Mouse (Mus musculus): ENCODE results near the gene Prkce. TPM values are rescaled to one million over a fixed set of nuclear protein-coding genes. Genes with fewer than 3 reads are reported as not detected.

Gene Prkce
- polyA plus RNA-seq, 1 experiment = 21.8 TPM

DNA sequence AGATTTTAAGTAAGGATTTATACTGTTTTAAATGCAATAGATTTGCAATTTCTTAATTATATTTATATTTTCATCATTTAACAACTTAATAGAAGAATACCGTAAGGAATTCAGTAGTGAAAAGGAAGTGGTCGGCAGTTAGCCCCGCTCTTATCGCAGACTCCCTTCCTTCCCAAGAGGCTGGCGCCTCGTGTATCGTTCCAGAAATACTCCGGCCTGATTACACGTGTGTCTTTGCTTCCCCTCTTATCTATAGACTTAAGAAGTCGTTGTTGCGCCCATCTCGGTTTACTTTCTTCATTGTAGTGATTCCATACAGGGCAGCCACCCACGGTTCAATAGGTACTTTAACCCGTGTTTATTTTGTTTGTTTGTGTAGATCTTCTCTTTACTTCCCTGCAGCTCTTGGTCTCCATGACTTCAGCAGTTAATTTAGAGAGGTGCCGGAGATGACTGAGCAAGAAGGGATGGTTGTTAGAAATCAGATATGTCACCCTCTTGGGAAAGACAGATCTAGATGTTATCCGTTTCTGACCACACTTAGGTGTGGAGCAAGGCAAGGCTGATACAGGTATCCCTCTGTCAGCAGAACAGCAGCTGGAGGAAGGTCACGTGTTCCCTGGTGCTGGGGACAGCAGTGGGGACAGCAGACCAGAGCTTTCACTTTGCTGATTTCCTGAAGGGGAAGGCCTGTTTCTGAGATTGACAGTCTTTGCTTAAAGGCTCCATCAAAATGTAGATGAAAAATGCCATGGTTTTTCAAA, 40.7 kb downstream of the Prkce start:
- no peak for TF ChIP-seq POLR2A (IDR thresholded peaks at IDR 0.05; ENCODE audit: borderline replicate concordance, extremely low read depth, insufficient read depth, insufficient read length, poor library complexity, severe bottlenecking)
- TF ChIP-seq CTCF (IDR thresholded peaks at IDR 0.05; ENCODE audit: borderline replicate concordance, extremely low read depth, insufficient read depth, insufficient read length) = no peak
- DNase-seq (ENCODE audit: low read depth) = no peak

GRCm38 (mm10) chr17:86208821-86209186, 41.2 kb downstream of the Prkce start:
- no peak for TF ChIP-seq CTCF (IDR thresholded peaks at IDR 0.05; ENCODE audit: borderline replicate concordance, extremely low read depth, insufficient read depth, insufficient read length)
- no peak for TF ChIP-seq POLR2A (IDR thresholded peaks at IDR 0.05; ENCODE audit: borderline replicate concordance, extremely low read depth, insufficient read depth, insufficient read length, poor library complexity, severe bottlenecking)
- DNase-seq (ENCODE audit: low read depth) = no peak

DNA sequence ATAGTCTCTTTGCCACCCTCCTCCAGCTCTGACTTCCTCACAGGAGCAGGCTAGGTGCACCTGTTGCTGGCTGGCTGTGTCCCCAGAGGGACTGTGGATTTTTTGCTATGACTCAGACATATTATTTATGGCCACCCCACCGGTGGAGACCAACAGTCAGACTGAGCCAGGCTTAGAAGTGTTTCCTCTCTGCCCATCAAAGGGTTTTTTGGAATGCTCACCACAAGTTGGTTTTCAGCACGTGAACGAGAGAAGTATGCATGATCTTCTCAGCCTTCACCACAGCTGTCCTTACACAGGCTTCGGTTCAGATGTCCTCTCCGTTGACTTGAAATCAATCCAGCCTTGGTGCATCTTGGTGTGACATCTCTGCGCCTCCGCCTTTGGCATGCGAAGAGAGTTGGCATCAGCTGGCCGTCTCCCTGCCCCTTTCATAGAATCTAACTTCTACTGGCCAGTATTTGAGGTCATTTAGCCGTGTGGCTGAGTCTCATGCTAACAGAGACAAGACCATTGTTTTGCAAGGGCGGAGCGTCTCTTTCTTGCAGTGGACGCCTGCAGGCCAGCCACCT, 42.2 kb downstream of the Prkce start:
- DNase-seq (ENCODE audit: low read depth) = no peak
- TF ChIP-seq POLR2A (IDR thresholded peaks at IDR 0.05; ENCODE audit: borderline replicate concordance, extremely low read depth, insufficient read depth, insufficient read length, poor library complexity, severe bottlenecking) (no peak), CTCF (IDR thresholded peaks at IDR 0.05; ENCODE audit: borderline replicate concordance, extremely low read depth, insufficient read depth, insufficient read length) (no peak)

- TF ChIP-seq CTCF (IDR thresholded peaks at IDR 0.05; ENCODE audit: borderline replicate concordance, extremely low read depth, insufficient read depth, insufficient read length) (no peak), POLR2A (IDR thresholded peaks at IDR 0.05; ENCODE audit: borderline replicate concordance, extremely low read depth, insufficient read depth, insufficient read length, poor library complexity, severe bottlenecking) (no peak)
- DNase-seq (ENCODE audit: low read depth) = no peak
These were observed 44.6 kb downstream of the Prkce start for GRCm38 (mm10) chr17:86212204-86212603.

DNA sequence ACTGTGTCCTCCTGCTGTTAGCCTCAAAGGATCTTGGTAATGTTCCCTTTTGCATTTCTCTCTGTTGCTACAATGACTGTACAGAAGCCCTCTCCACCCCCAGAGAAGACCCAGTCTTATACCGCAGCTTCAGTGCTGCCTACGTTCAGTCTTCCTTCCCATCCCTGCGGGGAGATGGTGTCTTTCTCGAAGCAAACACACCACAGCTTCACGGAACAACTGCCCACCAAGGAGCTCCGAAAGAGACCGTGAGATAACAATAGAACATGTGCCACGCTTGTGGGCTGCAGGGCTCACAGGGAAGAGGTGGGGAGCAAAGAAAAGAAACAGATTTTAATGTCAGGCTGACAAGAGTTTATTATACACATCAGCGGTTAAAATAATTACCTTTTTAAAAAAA, 46.7 kb downstream of the Prkce start:
- peak; percentile 39 for DNase-seq (ENCODE audit: low read depth)
- TF ChIP-seq POLR2A (IDR thresholded peaks at IDR 0.05; ENCODE audit: borderline replicate concordance, extremely low read depth, insufficient read depth, insufficient read length, poor library complexity, severe bottlenecking) (no peak), CTCF (IDR thresholded peaks at IDR 0.05; ENCODE audit: borderline replicate concordance, extremely low read depth, insufficient read depth, insufficient read length) (no peak)

GRCm38 (mm10) chr17:86214741-86215140, 47.2 kb downstream of the Prkce start:
- TF ChIP-seq POLR2A (IDR thresholded peaks at IDR 0.05; ENCODE audit: borderline replicate concordance, extremely low read depth, insufficient read depth, insufficient read length, poor library complexity, severe bottlenecking) (no peak), CTCF (IDR thresholded peaks at IDR 0.05; ENCODE audit: borderline replicate concordance, extremely low read depth, insufficient read depth, insufficient read length) (no peak)
- DNase-seq (ENCODE audit: low read depth) = peak; percentile 13

DNA sequence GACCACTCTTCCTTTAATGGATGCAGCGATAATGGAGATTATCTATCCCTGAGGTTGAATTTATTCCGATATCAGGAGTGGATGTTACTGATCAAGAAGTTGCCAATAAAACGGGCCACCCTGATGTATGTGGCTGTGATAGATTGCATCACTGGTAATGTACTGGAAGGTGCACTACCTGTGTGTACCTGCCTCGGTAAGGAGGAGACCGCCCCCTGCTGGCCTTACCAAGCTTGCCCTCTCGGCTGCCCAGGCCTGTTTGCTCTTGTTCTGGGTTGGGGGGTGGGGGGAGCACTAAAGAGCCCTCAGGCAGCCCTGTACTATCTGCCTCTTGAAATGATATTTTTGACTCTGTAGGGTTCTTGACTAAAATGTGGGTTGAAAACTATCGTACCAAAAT, 48.2 kb downstream of the Prkce start:
- DNase-seq (ENCODE audit: low read depth) = no peak
- TF ChIP-seq POLR2A (IDR thresholded peaks at IDR 0.05; ENCODE audit: borderline replicate concordance, extremely low read depth, insufficient read depth, insufficient read length, poor library complexity, severe bottlenecking) = no peak
- no peak for TF ChIP-seq CTCF (IDR thresholded peaks at IDR 0.05; ENCODE audit: borderline replicate concordance, extremely low read depth, insufficient read depth, insufficient read length)

GRCm38 (mm10) chr17:86217468-86217867, 49.9 kb downstream of the Prkce start:
- no peak for TF ChIP-seq CTCF (IDR thresholded peaks at IDR 0.05; ENCODE audit: borderline replicate concordance, extremely low read depth, insufficient read depth, insufficient read length)
- no peak for TF ChIP-seq POLR2A (IDR thresholded peaks at IDR 0.05; ENCODE audit: borderline replicate concordance, extremely low read depth, insufficient read depth, insufficient read length, poor library complexity, severe bottlenecking)
- peak; percentile 38 for DNase-seq (ENCODE audit: low read depth)

DNA sequence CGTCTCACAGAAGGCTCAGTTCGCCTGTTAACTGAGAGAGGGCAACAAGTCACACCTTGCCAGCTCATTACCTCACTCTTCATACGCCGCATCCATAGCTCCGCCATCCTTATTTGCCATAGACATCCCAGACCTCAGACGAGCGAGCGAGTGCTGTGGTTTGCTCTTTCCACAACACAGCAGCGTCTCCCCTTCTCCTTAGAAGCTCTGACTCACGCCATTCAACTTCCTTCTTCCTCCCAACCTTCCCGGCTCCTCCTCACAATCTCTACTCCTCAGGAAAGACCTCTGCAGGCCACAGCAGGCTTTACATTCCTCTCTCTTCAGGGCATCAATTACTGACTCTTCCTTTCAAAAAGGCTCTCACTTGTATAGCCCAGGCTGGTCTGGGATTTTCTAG, 51.0 kb downstream of the Prkce start:
- TF ChIP-seq POLR2A (IDR thresholded peaks at IDR 0.05; ENCODE audit: borderline replicate concordance, extremely low read depth, insufficient read depth, insufficient read length, poor library complexity, severe bottlenecking) (no peak), CTCF (IDR thresholded peaks at IDR 0.05; ENCODE audit: borderline replicate concordance, extremely low read depth, insufficient read depth, insufficient read length) (no peak)
- no peak for DNase-seq (ENCODE audit: low read depth)

GRCm38 (mm10) chr17:86225488-86226186, 58.1 kb downstream of the Prkce start:
- no peak for DNase-seq (ENCODE audit: low read depth)

DNA sequence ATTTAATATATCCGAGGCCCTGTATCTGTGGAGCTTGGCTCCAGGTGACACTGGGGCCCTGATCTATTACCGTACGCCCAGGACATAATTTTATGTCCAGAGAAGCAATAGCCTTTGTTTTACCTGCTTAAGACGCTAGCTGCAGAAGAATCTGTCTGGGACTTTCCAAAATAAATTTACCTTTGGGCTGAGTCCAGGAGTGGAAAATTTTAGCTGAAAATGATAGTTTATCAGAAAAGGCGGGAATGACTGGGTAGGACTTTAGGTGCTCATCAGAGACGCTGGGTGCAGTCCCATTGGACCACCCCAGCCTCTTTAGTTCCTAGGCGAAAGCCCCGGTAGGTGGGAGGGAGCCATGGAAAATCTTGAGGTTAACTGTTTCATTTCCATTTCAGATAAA, 58.6 kb downstream of the Prkce start:
- no peak for DNase-seq (ENCODE audit: low read depth)
- TF ChIP-seq CTCF (IDR thresholded peaks at IDR 0.05; ENCODE audit: borderline replicate concordance, extremely low read depth, insufficient read depth, insufficient read length) = no peak
- TF ChIP-seq POLR2A (IDR thresholded peaks at IDR 0.05; ENCODE audit: borderline replicate concordance, extremely low read depth, insufficient read depth, insufficient read length, poor library complexity, severe bottlenecking) = no peak

More at GRCm38 (mm10) chr17:86225488-86226186, 58.1 kb downstream of the Prkce start:
- TF ChIP-seq POLR2A (IDR thresholded peaks at IDR 0.05; ENCODE audit: borderline replicate concordance, extremely low read depth, insufficient read depth, insufficient read length, poor library complexity, severe bottlenecking) (no peak), CTCF (IDR thresholded peaks at IDR 0.05; ENCODE audit: borderline replicate concordance, extremely low read depth, insufficient read depth, insufficient read length) (no peak)

All from brain, embryonic 14.5 days (tissue).